Mouse (Mus musculus): Measurements from ENCODE around the gene Dhx33. TPM values are rescaled to one million over a fixed set of nuclear protein-coding genes. Genes with fewer than 3 reads are reported as not detected.
A peak's percentile ranks its signal among the peaks of the same experiment; 100 is the strongest.

The Dhx33 gene
- 16.4 and 16.6 TPM in 2 replicates for polyA plus RNA-seq (2015; fragmentation: Nextera tagmentation; extraction: Ambion mirVana)

- 0% methylated on average over 35 of the region's 35 CpGs for WGBS
- Histone ChIP-seq H3K4me2 (peak within 1 kb of the TSS; percentile 86), H3K4me1 (peaks cover 12% of the 10 kb centered on the region), H3K36me3 (peaks cover 11% of the 10 kb centered on the region; the same call in 1 of the 2 replicates), H3K4me3 (replicated peaks) (peak within 1 kb of the TSS; percentile 99), H3K27ac (peak within 1 kb of the TSS; percentile 86), H3K27me3 (replicated peaks) (no peaks in the 10 kb centered on the region), H3K9ac (peak within 1 kb of the TSS; percentile 63), H3K9me3 (no peaks in the 10 kb centered on the region)
- ATAC-seq (ENCODE audit: insufficient read depth, low FRiP score, low read depth), result peak; percentile 97
Measured at GRCm38 (mm10) chr11:71004316-71004773, at the start of gene Dhx33. Dhx33 (minus strand) TSS chr11:71004437.

- no peak for ATAC-seq (ENCODE audit: insufficient read depth, low FRiP score, low read depth)
- H3K9me3 ChIP-seq, result no peaks in the 10 kb centered on the region
- no peak overlapping the region for H3K27ac ChIP-seq
- H3K4me3 ChIP-seq (replicated peaks), result no peak overlapping the region
- no peaks in the 10 kb centered on the region for H3K4me1 ChIP-seq
- H3K36me3 ChIP-seq, result no peaks in the 10 kb centered on the region
- no peak overlapping the region for H3K4me2 ChIP-seq
- no peaks in the 10 kb centered on the region for H3K27me3 ChIP-seq (replicated peaks)
- no peak overlapping the region for H3K9ac ChIP-seq
- 0% methylated on average over 1 of the region's 1 CpGs for WGBS
Measured at GRCm38 (mm10) chr11:71052554-71052953, 48.3 kb upstream of the Dhx33 start.

GRCm38 (mm10) chr11:71039526-71040298, 35.5 kb upstream of the Dhx33 start:
- no peaks in the 10 kb centered on the region for H3K9me3 ChIP-seq
- ATAC-seq (ENCODE audit: insufficient read depth, low FRiP score, low read depth), result no peak
- no peak overlapping the region for H3K4me2 ChIP-seq
- no peaks in the 10 kb centered on the region for H3K36me3 ChIP-seq
- H3K27me3 ChIP-seq (replicated peaks), result no peaks in the 10 kb centered on the region
- 94% methylated on average over 5 of the region's 5 CpGs for WGBS
- H3K27ac ChIP-seq, result no peak overlapping the region
- no peaks in the 10 kb centered on the region for H3K4me1 ChIP-seq
- H3K4me3 ChIP-seq (replicated peaks), result no peak overlapping the region
- no peak overlapping the region for H3K9ac ChIP-seq

- Histone ChIP-seq H3K27me3 (replicated peaks) (no peaks in the 10 kb centered on the region), H3K4me2 (peak within 1 kb of the TSS; percentile 88), H3K27ac (peak within 1 kb of the TSS; percentile 83), H3K4me1 (peaks cover 14% of the 10 kb centered on the region), H3K4me3 (replicated peaks) (peak within 1 kb of the TSS; percentile 56), H3K36me3 (no peaks in the 10 kb centered on the region), H3K9me3 (no peaks in the 10 kb centered on the region), H3K9ac (peak within 1 kb of the TSS; percentile 46; the same call in 1 of the 2 replicates)
- peak; percentile 93 for ATAC-seq (ENCODE audit: insufficient read depth, low FRiP score, low read depth)
- WGBS, result 0% methylated on average over 28 of the region's 31 CpGs
Measured at GRCm38 (mm10) chr11:71033163-71033761, 29.0 kb upstream of the Dhx33 start, which contains the start of gene 6330403K07Rik. 6330403K07Rik (minus strand) TSS chr11:71033513.

GRCm38 (mm10) chr11:71032491-71033162, 28.4 kb upstream of the Dhx33 start:
- Histone ChIP-seq H3K9ac (peak overlapping the region; percentile 46; the same call in 1 of the 2 replicates), H3K36me3 (0 out of 2 replicates have a peak, but pooled peaks cover under 1% of the 10 kb centered on the region), H3K27ac (peak overlapping the region; percentile 83), H3K9me3 (no peaks in the 10 kb centered on the region), H3K4me1 (peaks cover 14% of the 10 kb centered on the region), H3K4me3 (replicated peaks) (peak overlapping the region; percentile 56), H3K27me3 (replicated peaks) (no peaks in the 10 kb centered on the region), H3K4me2 (peak overlapping the region; percentile 88)
- 7% methylated on average over 26 of the region's 26 CpGs for WGBS
- ATAC-seq (ENCODE audit: insufficient read depth, low FRiP score, low read depth), result no peak

- H3K27me3 ChIP-seq (replicated peaks), result no peaks in the 10 kb centered on the region
- ATAC-seq (ENCODE audit: insufficient read depth, low FRiP score, low read depth), result no peak
- peak overlapping the region; percentile 56 for H3K4me3 ChIP-seq (replicated peaks)
- H3K4me1 ChIP-seq, result peaks cover 14% of the 10 kb centered on the region
- H3K36me3 ChIP-seq, result 0 out of 2 replicates have a peak, but pooled peaks cover 4% of the 10 kb centered on the region
- peak overlapping the region; percentile 88 for H3K4me2 ChIP-seq
- peak overlapping the region; percentile 83; the same call in 1 of the 2 replicates for H3K27ac ChIP-seq
- 49% methylated on average over 7 of the region's 7 CpGs for WGBS
- no peak overlapping the region for H3K9ac ChIP-seq
- H3K9me3 ChIP-seq, result no peaks in the 10 kb centered on the region
Measured at GRCm38 (mm10) chr11:71032070-71032469, 27.8 kb upstream of the Dhx33 start.

GRCm38 (mm10) chr11:71029403-71030118, 25.3 kb upstream of the Dhx33 start:
- Histone ChIP-seq H3K4me1 (peaks cover 14% of the 10 kb centered on the region), H3K9ac (no peak overlapping the region), H3K27ac (no peak overlapping the region), H3K4me2 (no peak overlapping the region), H3K27me3 (replicated peaks) (no peaks in the 10 kb centered on the region), H3K36me3 (peaks cover 21% of the 10 kb centered on the region), H3K9me3 (no peaks in the 10 kb centered on the region), H3K4me3 (replicated peaks) (no peak overlapping the region)
- no peak for ATAC-seq (ENCODE audit: insufficient read depth, low FRiP score, low read depth)
- 71% methylated on average over 3 of the region's 3 CpGs for WGBS

GRCm38 (mm10) chr11:71028280-71028679, 24.0 kb upstream of the Dhx33 start:
- WGBS, result 72% methylated on average over 3 of the region's 3 CpGs
- no peak overlapping the region for H3K27ac ChIP-seq
- peaks cover 14% of the 10 kb centered on the region for H3K4me1 ChIP-seq
- H3K36me3 ChIP-seq, result peaks cover 21% of the 10 kb centered on the region
- no peak overlapping the region for H3K4me2 ChIP-seq
- no peak overlapping the region for H3K9ac ChIP-seq
- ATAC-seq (ENCODE audit: insufficient read depth, low FRiP score, low read depth), result no peak
- no peak overlapping the region for H3K4me3 ChIP-seq (replicated peaks)
- no peaks in the 10 kb centered on the region for H3K9me3 ChIP-seq
- H3K27me3 ChIP-seq (replicated peaks), result no peaks in the 10 kb centered on the region

GRCm38 (mm10) chr11:71019201-71020068, 15.2 kb upstream of the Dhx33 start, which contains the start of the genes Mis12 and Derl2:
Mis12 (plus strand) TSS chr11:71019611.
Derl2 (minus strand) TSS chr11:71019841.
- Histone ChIP-seq H3K4me2 (peak within 1 kb of the TSS; percentile 83), H3K27me3 (replicated peaks) (no peaks in the 10 kb centered on the region), H3K36me3 (no peaks in the 10 kb centered on the region), H3K4me1 (peaks cover 6% of the 10 kb centered on the region; the same call in 1 of the 2 replicates), H3K4me3 (replicated peaks) (peak within 1 kb of the TSS; percentile 86), H3K9ac (peak within 1 kb of the TSS; percentile 91), H3K27ac (peak within 1 kb of the TSS; percentile 93), H3K9me3 (no peaks in the 10 kb centered on the region)
- peak; percentile 100 for ATAC-seq (ENCODE audit: insufficient read depth, low FRiP score, low read depth)
- under 1% methylated on average over 71 of the region's 71 CpGs for WGBS

- peak overlapping the region; percentile 83 for H3K4me2 ChIP-seq
- peaks cover 8% of the 10 kb centered on the region; the same call in 1 of the 2 replicates for H3K36me3 ChIP-seq
- peak overlapping the region; percentile 41; the same call in 1 of the 2 replicates for H3K27ac ChIP-seq
- peaks cover 6% of the 10 kb centered on the region; the same call in 1 of the 2 replicates for H3K4me1 ChIP-seq
- H3K4me3 ChIP-seq (replicated peaks), result peak overlapping the region; percentile 86
- ATAC-seq (ENCODE audit: insufficient read depth, low FRiP score, low read depth), result no peak; the same call in 1 of the 2 replicates
- no peaks in the 10 kb centered on the region for H3K9me3 ChIP-seq
- H3K9ac ChIP-seq, result peak overlapping the region; percentile 91
- 5% methylated on average over 26 of the region's 28 CpGs for WGBS
- H3K27me3 ChIP-seq (replicated peaks), result no peaks in the 10 kb centered on the region
Measured at GRCm38 (mm10) chr11:71018416-71019200, 14.4 kb upstream of the Dhx33 start.
